Mouse (Mus musculus) kidney, adult 2 months (tissue): ENCODE results near the gene Met.

Source experiments
- CTCF ChIP-seq: fragments of 200-500 bp; conservative IDR thresholded peaks from 2 replicates; pipeline ENCODE4 v1.5.1; 2011; ENCODE audit warnings: low read depth, mild to moderate bottlenecking, control low read depth, low read length, moderate library complexity, mixed read lengths; ENCODE audit not compliant: insufficient read depth, insufficient read length
- POLR2A ChIP-seq: fragments of 200-500 bp; IDR thresholded peaks from one replicate; pipeline ENCODE4 v1.6.1; 2011; ENCODE audit warnings: low read depth, low read length, control low read depth

DNA sequence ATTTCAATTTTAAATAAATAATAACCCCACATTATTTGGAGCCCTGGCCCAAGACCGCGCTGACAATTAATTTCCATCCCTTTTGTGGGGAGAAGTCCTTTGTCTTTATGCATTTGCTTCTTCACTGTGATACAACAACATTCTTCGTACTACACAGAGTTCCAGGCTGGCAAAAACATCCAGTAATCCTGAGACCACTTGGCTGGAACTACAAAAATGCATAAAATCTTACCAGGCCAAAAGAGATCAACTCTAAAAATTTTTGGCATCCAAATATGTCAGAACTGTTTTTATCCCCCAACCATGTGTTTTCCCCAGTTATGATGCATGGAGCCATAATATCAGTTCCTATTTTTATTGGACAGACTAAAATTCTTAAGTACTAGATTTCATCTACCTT lies 116.7 kb downstream of the Met start:
- no peak for TF ChIP-seq CTCF
- TF ChIP-seq POLR2A, result no peak
